Mouse (Mus musculus): ENCODE measurements around the gene Gm48552.

Gm48552 gene

DNA sequence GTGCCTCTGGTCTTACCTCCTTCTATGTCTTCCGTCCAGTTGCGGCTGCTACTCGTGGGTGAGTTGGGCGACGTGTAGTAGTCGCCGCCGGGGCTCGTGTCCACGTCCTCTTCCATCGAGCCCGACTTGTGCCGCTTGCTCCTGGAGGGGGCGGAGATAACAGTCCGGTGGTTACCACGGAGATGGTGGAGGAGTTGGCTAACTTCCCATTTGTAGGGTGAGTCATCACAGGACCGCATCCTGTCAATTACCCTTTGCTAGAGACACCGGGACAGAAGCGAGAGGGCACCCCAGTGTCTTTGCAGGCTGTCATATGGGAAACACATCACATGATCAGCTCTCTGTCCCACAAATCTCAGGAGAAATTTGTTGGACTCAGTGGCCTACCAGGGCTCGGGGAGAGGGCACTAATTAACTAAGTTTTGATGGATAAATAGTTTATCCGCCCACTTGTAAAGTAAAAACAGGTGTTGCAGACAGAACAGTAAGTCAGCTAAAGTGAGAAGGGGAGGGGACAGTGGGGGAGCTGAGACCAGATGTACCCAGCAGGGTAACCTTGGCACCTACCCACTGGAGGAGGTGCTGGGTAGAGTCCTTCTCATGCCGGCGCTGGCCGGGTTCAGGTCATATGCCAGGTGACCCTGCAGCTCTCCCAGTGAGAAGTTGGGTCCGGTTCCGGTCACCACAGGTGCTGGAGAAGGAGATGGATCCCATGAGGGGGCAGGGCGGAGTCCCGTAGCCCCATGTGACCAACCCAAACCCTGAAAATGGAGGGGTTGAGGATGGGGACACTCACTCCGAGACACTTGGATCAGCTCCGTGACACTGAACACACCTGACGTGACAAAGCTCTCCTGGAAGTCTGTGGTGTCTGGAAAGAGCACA lies 19.0 kb downstream of the Gm48552 start:
- DNase-seq, result peak; percentile 99

GRCm38 (mm10) chr10:81408424-81408729 lies 19.6 kb downstream of the Gm48552 start:
- peak; percentile 95 for DNase-seq

DNA sequence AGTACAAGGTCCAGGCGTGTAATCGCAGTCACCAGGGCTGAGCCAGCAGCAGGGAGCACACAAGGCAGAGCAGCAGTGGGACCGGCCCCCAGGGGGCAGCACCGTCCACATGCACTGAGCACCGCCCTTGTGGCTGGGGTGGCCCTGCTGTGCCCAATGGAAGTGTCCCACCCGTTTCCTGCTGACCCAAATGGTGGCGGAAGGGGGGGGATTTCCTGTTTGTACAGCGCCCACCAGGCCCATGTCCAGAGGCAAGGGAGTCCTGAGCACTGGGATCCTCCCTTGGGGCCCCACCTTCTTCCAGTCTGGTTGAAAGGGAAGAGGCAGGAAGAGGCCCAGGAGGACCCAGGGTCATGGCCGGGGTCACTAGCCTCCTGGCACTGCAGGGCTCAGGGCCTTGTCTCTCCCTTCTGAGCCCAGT lies 20.1 kb downstream of the Gm48552 start:
- DNase-seq, result peak; percentile 100

- DNase-seq, result no peak
Observed at GRCm38 (mm10) chr10:81409330-81409729, 20.5 kb downstream of the Gm48552 start.

- peak; percentile 97 for DNase-seq
Observed at GRCm38 (mm10) chr10:81410350-81410749, 21.5 kb downstream of the Gm48552 start.

GRCm38 (mm10) chr10:81410981-81411380 lies 22.2 kb downstream of the Gm48552 start:
- DNase-seq, result peak; percentile 98

- DNase-seq, result peak; percentile 100
Observed at GRCm38 (mm10) chr10:81411471-81412400, 22.9 kb downstream of the Gm48552 start.

DNA sequence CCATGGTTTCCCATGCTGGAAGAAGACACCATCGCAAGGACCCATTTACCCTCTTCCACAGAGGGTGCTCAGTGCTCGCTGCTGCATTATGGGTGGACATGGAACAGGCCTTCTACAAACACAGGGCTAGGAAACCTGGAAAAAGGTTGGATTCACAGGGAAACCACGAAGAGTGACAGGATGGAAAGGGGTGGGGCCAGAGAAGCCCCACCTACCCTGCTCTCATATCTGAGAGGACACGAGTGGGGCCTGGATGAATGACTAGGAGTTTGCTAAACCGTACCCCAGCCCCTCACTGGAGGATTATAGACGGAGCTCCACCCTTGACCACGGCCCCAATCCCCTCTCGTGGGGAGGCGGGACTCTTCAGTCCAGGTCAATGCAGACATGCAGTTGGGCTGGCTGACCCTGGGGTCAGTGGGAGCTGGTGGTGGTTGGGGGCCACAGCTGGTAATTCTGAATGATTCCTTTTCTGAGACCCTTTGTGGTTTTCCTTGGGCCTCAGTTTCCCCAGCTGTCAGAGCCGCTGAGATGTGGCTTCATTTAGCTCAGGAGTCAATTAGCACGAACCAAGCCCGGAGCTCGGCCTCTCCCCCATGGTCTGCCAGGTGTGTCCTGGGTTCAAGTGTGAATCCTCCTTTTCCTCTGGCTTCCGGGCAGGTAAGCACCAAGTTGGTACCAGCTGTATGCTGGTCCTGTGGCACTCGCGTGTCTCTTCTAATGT lies 23.9 kb downstream of the Gm48552 start:
- DNase-seq, result peak; percentile 97

GRCm38 (mm10) chr10:81413310-81414261 lies 24.8 kb downstream of the Gm48552 start:
- DNase-seq, result peak; percentile 100

DNA sequence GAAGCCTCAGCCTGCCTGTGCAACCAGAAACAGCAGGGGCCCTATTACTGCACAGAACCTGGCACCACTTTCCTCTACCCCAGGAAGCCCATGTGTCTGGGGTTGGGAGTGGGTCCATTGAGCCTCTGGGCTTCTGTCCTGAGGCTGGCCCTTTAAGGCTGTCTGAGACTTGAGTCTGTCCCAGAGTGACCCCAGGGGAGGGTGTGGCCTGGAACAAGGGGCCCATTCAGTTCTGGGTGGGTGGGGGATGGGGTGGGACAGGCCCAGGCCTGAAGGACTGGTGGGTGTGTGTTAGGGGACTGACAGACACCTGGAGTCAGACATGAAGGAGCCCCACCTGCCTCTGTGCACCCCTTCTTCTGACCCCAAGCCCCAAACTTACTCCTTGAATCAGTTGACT lies 25.9 kb downstream of the Gm48552 start:
- peak; percentile 98 for DNase-seq

- no peak for DNase-seq
Observed at GRCm38 (mm10) chr10:81415146-81415545, 26.3 kb downstream of the Gm48552 start.

GRCm38 (mm10) chr10:81415549-81416310 lies 26.9 kb downstream of the Gm48552 start:
- DNase-seq, result peak; percentile 98

GRCm38 (mm10) chr10:81416581-81417226 lies 27.9 kb downstream of the Gm48552 start:
- peak; percentile 99 for DNase-seq

DNA sequence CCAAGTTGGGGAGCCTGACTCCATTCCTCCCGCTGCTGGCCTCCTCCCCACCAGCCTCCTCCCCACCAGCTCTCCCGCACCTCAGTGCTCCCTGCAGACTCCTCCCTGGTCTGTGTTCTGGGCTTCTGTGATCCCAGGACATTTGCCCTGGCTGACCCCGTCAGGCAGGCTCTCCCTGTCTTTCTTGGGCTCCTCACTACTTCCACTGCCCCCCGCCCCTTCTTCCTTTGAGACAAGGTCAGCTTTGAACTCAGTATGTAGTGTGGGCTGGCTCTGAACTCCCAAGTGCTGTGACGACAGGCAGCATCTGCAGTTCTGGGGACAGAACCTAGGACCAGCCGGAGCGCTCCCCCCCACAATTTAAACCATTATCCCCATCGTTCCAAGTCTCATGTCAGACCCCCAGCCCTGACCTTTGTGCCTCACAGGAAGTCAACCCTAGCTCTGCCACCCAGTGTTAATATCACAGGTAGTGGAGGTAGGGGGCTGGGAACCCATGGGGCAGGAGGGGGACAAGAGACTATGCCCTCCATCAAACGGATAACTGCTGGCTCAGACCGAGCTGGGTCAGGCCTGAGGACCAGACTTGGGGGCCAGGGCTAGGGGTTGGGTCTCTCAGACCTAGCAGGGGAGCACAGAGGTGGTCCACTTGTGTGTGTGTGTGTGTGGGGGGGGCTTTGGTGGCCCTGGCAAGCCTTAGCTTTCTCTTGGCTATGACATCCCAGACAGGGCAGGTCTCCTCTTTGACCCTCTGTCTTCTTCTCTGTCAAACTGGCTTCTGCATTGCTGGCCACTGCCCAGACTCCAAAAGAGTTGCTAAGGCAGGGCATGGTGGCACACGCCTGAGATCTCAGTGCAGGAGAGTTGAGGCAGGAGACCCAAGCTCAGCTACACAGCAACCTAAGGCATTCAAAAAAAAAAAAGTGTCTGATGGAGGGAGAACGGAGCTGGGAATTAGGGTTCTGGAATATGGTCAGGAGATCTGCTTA lies 28.7 kb downstream of the Gm48552 start:
- DNase-seq, result peak; percentile 96

GRCm38 (mm10) chr10:81418216-81419070 lies 29.6 kb downstream of the Gm48552 start:
- peak; percentile 93 for DNase-seq

DNA sequence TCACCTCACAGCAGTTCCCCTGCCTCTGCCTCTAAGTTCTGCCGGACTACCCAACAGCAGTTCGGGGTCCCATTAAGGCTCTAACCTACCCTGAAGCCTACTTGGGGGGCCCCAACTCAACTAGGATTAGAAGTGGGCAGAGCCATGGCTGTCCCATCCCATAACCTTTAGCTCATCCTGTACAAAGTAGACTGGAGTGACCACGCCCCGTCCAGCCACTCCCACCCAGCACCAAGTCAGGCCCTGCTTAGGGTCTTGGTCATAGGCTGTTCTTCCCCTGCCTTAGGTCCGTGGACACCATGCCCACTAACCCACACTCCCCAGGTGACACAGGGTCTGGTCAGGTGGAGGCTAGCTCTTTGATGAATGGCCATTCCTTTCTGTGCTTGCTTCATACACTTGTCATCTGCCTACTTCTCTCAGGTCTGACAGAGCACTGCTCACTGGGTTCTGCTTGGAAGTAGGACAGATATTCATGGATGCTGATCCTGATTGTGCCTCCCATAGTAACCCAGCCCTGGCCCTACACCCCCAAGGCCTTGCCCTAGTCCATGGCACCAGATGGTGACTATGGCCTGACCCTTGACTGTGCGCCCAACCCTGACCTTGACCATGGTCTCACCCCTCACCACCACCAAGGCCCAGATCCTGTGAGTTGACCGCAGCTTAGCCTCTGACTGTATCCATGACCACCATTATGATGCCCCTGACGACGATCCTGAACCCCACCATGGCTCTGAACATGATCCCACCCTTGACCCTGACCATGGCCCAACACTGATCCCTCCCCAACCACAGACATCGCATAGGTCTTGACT lies 30.5 kb downstream of the Gm48552 start:
- DNase-seq, result peak; percentile 90

DNA sequence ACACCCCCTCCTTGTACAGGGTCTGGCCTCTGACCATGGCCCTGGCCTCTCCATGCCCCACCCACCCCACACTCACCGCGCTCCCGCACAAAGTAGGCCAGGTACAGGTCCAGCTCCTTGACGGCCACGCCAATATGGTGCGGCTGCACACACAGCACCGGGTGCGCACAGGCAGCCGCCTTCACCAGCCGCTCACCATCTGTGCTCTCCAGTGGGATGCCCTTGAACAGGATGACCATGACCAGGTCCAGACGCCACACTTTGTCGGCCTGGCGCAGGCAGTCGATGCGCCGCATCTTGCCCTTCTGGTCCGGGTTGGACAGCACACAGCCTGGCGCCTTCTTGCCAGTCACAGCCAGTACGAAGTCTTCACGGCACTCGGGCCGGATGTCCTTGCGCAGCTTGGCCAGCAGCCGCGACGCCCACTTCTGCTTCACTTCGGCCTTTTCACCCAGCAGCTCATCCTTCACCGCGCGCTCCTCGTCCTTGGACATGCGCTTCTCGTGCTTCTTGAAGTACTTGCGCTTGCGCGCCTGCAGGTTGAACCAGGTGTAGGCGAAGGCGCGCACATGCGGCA lies 31.5 kb downstream of the Gm48552 start:
- DNase-seq, result peak; percentile 95

Measured in heart, adult 11 months (tissue).